Mouse (Mus musculus): ENCODE results near the gene Cfdp1. TPM values are rescaled to one million over a fixed set of nuclear protein-coding genes. Genes with fewer than 3 reads are reported as not detected.

Cfdp1 gene
- polyA plus RNA-seq, 1 experiment from 2014 or later, result 184 TPM

GRCm38 (mm10) chr8:111788497-111788896 lies 65.6 kb downstream of the Cfdp1 start:
- ATAC-seq, result no peak
- 53% methylated on average over 3 of the region's 3 CpGs for WGBS
- peaks cover 2% of the 10 kb centered on the region; the same call in 1 of the 2 replicates for H3K36me3 ChIP-seq (ENCODE audit: poor library complexity, severe bottlenecking)
- no peak overlapping the region for H3K4me2 ChIP-seq
- H3K4me3 ChIP-seq, result no peak overlapping the region
- H3K4me1 ChIP-seq, result peaks cover 40% of the 10 kb centered on the region
- no peak overlapping the region; the same call in 1 of the 2 replicates for H3K27ac ChIP-seq
- no peak overlapping the region for H3K9ac ChIP-seq
- no peaks in the 10 kb centered on the region for H3K9me3 ChIP-seq (replicated peaks)
- H3K27me3 ChIP-seq, result no peaks in the 10 kb centered on the region

GRCm38 (mm10) chr8:111788085-111788484 lies 66.0 kb downstream of the Cfdp1 start:
- no peak for ATAC-seq
- H3K4me1 ChIP-seq, result peaks cover 40% of the 10 kb centered on the region
- H3K36me3 ChIP-seq (ENCODE audit: poor library complexity, severe bottlenecking), result peaks cover 2% of the 10 kb centered on the region; the same call in 1 of the 2 replicates
- no peaks in the 10 kb centered on the region for H3K27me3 ChIP-seq
- no peaks in the 10 kb centered on the region for H3K9me3 ChIP-seq (replicated peaks)
- 0 out of 2 replicates have a peak overlapping the region, but pooled peaks have one; percentile 29 for H3K4me2 ChIP-seq
- WGBS, result 66% methylated on average over 5 of the region's 5 CpGs
- H3K4me3 ChIP-seq, result no peak overlapping the region
- H3K27ac ChIP-seq, result peak overlapping the region; percentile 37
- H3K9ac ChIP-seq, result no peak overlapping the region

GRCm38 (mm10) chr8:111787683-111788082 lies 66.4 kb downstream of the Cfdp1 start:
- peaks cover 41% of the 10 kb centered on the region for H3K4me1 ChIP-seq
- 18% methylated on average over 4 of the region's 4 CpGs for WGBS
- H3K4me3 ChIP-seq, result no peak overlapping the region
- peaks cover 2% of the 10 kb centered on the region; the same call in 1 of the 2 replicates for H3K36me3 ChIP-seq (ENCODE audit: poor library complexity, severe bottlenecking)
- peak overlapping the region; percentile 37 for H3K27ac ChIP-seq
- no peaks in the 10 kb centered on the region for H3K9me3 ChIP-seq (replicated peaks)
- peak; percentile 51 for ATAC-seq
- peak overlapping the region; percentile 27; the same call in 1 of the 2 replicates for H3K9ac ChIP-seq
- peak overlapping the region; percentile 29 for H3K4me2 ChIP-seq
- H3K27me3 ChIP-seq, result no peaks in the 10 kb centered on the region

GRCm38 (mm10) chr8:111786701-111787588 lies 67.1 kb downstream of the Cfdp1 start:
- H3K36me3 ChIP-seq (ENCODE audit: poor library complexity, severe bottlenecking), result peaks cover 2% of the 10 kb centered on the region; the same call in 1 of the 2 replicates
- H3K27me3 ChIP-seq, result no peaks in the 10 kb centered on the region
- peak overlapping the region; percentile 29 for H3K4me2 ChIP-seq
- ATAC-seq, result peak; percentile 30; the same call in 1 of the 2 replicates
- H3K9me3 ChIP-seq (replicated peaks), result no peaks in the 10 kb centered on the region
- WGBS, result 26% methylated on average over 13 of the region's 13 CpGs
- peak overlapping the region; percentile 37 for H3K27ac ChIP-seq
- H3K9ac ChIP-seq, result peak overlapping the region; percentile 27; the same call in 1 of the 2 replicates
- peaks cover 43% of the 10 kb centered on the region for H3K4me1 ChIP-seq
- no peak overlapping the region for H3K4me3 ChIP-seq

- no peak overlapping the region for H3K4me3 ChIP-seq
- H3K4me2 ChIP-seq, result no peak overlapping the region
- H3K36me3 ChIP-seq (ENCODE audit: poor library complexity, severe bottlenecking), result peaks cover under 1% of the 10 kb centered on the region; the same call in 1 of the 2 replicates
- H3K9me3 ChIP-seq (replicated peaks), result no peaks in the 10 kb centered on the region
- no peak overlapping the region for H3K9ac ChIP-seq
- WGBS, result 91% methylated on average over 2 of the region's 2 CpGs
- ATAC-seq, result no peak
- H3K27ac ChIP-seq, result no peak overlapping the region
- H3K4me1 ChIP-seq, result peaks cover 43% of the 10 kb centered on the region
- no peaks in the 10 kb centered on the region for H3K27me3 ChIP-seq
Observed at GRCm38 (mm10) chr8:111786116-111786515, 68.0 kb downstream of the Cfdp1 start.

- 60% methylated on average over 9 of the region's 9 CpGs for WGBS
- H3K4me2 ChIP-seq, result no peak overlapping the region
- no peak overlapping the region for H3K4me3 ChIP-seq
- H3K27me3 ChIP-seq, result no peaks in the 10 kb centered on the region
- no peaks in the 10 kb centered on the region for H3K9me3 ChIP-seq (replicated peaks)
- no peak overlapping the region for H3K9ac ChIP-seq
- H3K36me3 ChIP-seq (ENCODE audit: poor library complexity, severe bottlenecking), result no peaks in the 10 kb centered on the region
- H3K4me1 ChIP-seq, result peaks cover 43% of the 10 kb centered on the region
- ATAC-seq, result no peak
- peak overlapping the region; percentile 4; the same call in 1 of the 2 replicates for H3K27ac ChIP-seq
Observed at GRCm38 (mm10) chr8:111782671-111783394, 71.3 kb downstream of the Cfdp1 start.

- no peak overlapping the region for H3K9ac ChIP-seq
- H3K27ac ChIP-seq, result no peak overlapping the region
- ATAC-seq, result no peak
- H3K27me3 ChIP-seq, result no peaks in the 10 kb centered on the region
- no peak overlapping the region for H3K4me3 ChIP-seq
- H3K4me1 ChIP-seq, result peaks cover 38% of the 10 kb centered on the region
- whole genome bisulfite sequencing, result 81% methylated on average over 2 of the region's 2 CpGs
- H3K9me3 ChIP-seq (replicated peaks), result no peaks in the 10 kb centered on the region
- H3K4me2 ChIP-seq, result no peak overlapping the region
- no peaks in the 10 kb centered on the region for H3K36me3 ChIP-seq (ENCODE audit: poor library complexity, severe bottlenecking)
Observed at GRCm38 (mm10) chr8:111782161-111782560, 71.9 kb downstream of the Cfdp1 start.

- Histone ChIP-seq H3K27me3 (no peaks in the 10 kb centered on the region), H3K4me1 (peaks cover 30% of the 10 kb centered on the region), H3K9me3 (replicated peaks) (no peaks in the 10 kb centered on the region), H3K36me3 (ENCODE audit: poor library complexity, severe bottlenecking) (no peaks in the 10 kb centered on the region; the same call in 1 of the 2 replicates), H3K27ac (no peak overlapping the region), H3K4me3 (no peak overlapping the region), H3K4me2 (no peak overlapping the region), H3K9ac (no peak overlapping the region)
- WGBS, result 86% methylated on average over 10 of the region's 10 CpGs
- ATAC-seq, result no peak
Observed at GRCm38 (mm10) chr8:111780697-111781424, 73.2 kb downstream of the Cfdp1 start.

- H3K9ac ChIP-seq, result no peak overlapping the region
- H3K9me3 ChIP-seq (replicated peaks), result no peaks in the 10 kb centered on the region
- no peak for ATAC-seq
- 83% methylated on average over 7 of the region's 7 CpGs for WGBS
- H3K4me1 ChIP-seq, result peaks cover 30% of the 10 kb centered on the region
- H3K27me3 ChIP-seq, result no peaks in the 10 kb centered on the region
- no peak overlapping the region for H3K4me2 ChIP-seq
- H3K4me3 ChIP-seq, result no peak overlapping the region
- H3K27ac ChIP-seq, result no peak overlapping the region
- H3K36me3 ChIP-seq (ENCODE audit: poor library complexity, severe bottlenecking), result peaks cover 3% of the 10 kb centered on the region
Observed at GRCm38 (mm10) chr8:111779690-111780089, 74.4 kb downstream of the Cfdp1 start.

- H3K4me1 ChIP-seq, result peaks cover 30% of the 10 kb centered on the region
- ATAC-seq, result peak; percentile 66
- H3K27ac ChIP-seq, result peak overlapping the region; percentile 12; the same call in 1 of the 2 replicates
- no peak overlapping the region for H3K9ac ChIP-seq
- no peak overlapping the region for H3K4me3 ChIP-seq
- H3K4me2 ChIP-seq, result no peak overlapping the region
- WGBS, result 47% methylated on average over 7 of the region's 7 CpGs
- no peaks in the 10 kb centered on the region for H3K27me3 ChIP-seq
- H3K36me3 ChIP-seq (ENCODE audit: poor library complexity, severe bottlenecking), result peaks cover 8% of the 10 kb centered on the region
- H3K9me3 ChIP-seq (replicated peaks), result no peaks in the 10 kb centered on the region
Observed at GRCm38 (mm10) chr8:111778801-111779200, 75.3 kb downstream of the Cfdp1 start.

GRCm38 (mm10) chr8:111776492-111776891 lies 77.6 kb downstream of the Cfdp1 start:
- H3K9ac ChIP-seq, result no peak overlapping the region
- no peak overlapping the region for H3K4me2 ChIP-seq
- no peak overlapping the region for H3K27ac ChIP-seq
- no peak for ATAC-seq
- peaks cover 23% of the 10 kb centered on the region for H3K4me1 ChIP-seq
- 94% methylated on average over 4 of the region's 4 CpGs for WGBS
- H3K4me3 ChIP-seq, result no peak overlapping the region
- H3K9me3 ChIP-seq (replicated peaks), result no peaks in the 10 kb centered on the region
- peaks cover 8% of the 10 kb centered on the region for H3K36me3 ChIP-seq (ENCODE audit: poor library complexity, severe bottlenecking)
- no peaks in the 10 kb centered on the region for H3K27me3 ChIP-seq
